ENCODE assay signal across 8 mouse cellular contexts in the genomic region with DNA sequence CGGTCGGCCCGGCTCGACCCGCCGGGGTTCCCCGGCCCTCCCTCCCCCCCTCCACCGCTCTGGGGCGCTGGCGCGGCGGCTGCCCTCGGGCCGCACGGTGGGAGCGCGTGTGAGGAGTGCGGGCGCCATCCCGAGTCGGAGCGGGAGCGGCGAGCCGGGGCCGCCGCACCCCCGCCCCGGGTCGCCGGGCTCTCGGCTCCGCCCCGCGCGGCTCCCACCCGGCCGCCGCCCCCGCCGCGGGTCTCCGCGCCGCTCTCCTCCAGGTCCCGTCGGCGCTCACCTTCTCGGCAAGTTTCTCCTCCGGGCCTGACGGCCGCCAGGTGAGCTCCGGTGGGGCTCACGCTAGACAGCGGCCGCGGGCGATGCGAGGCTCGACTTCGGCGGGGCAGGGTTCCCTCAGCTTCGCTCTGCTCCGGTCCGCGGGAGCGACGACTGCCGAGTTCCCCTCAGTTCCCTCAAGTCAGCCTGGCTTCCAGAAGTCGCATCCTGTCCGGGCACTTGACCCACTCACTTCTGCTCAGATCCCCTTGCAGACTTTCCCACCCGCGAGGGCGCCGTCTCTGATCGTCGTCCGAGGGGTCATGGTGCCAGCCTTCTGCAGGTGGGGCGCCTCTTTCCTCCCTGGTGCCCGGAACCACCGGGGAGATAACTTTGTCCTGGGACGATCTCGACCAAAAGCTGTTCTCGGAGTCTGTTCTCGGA. TPM values are rescaled to one million over a fixed set of nuclear protein-coding genes. Genes with fewer than 3 reads are reported as not detected.
DNase-seq lines count a peak whose midpoint lies in the region; ATAC-seq and TF ChIP-seq lines count a peak whose summit lies in the region.

No protein-coding gene starts in this region.

- no peak for TF ChIP-seq RAD21 in CH12.LX (IDR thresholded peaks at IDR 0.05; ENCODE audit: low read depth, low read length)

- H3K36me3 ChIP-seq in CH12.LX (replicated peaks in 1 of 2; ENCODE audit: control insufficient read depth in 1 of 2, insufficient read depth in 1 of 2, low read length in 1 of 2): peaks cover 0 to 7% of the 10 kb centered on the region in 2 experiments
- H3K36me3 ChIP-seq in embryonic facial prominence, embryonic 13.5 days: 0 out of 2 replicates have a peak, but pooled peaks cover 4% of the 10 kb centered on the region
- no peaks in the 10 kb centered on the region for H3K36me3 ChIP-seq in heart, postnatal 0 days (replicated peaks; ENCODE audit: control insufficient read depth, insufficient read depth, low read length)
- H3K36me3 ChIP-seq in limb, embryonic 14.5 days (ENCODE audit: control insufficient read depth, insufficient read depth, low read length): no peaks in the 10 kb centered on the region
- no peaks in the 10 kb centered on the region for H3K36me3 ChIP-seq in midbrain, embryonic 13.5 days
- H3K36me3 ChIP-seq in stomach, embryonic 14.5 days (ENCODE audit: control insufficient read depth, insufficient read depth, low read length): no peaks in the 10 kb centered on the region

- in situ Hi-C loops in CH12.LX (cut with MboI; ENCODE audit: low pct_ligation_motif_present, low pct_unique_long_range_greater_than_20kb, low sequenced_read_pairs) (no loop called here), Patski (cut with MboI; ENCODE audit: low pct_unique_long_range_greater_than_20kb) (no loop called here)

- TF ChIP-seq CTCF in CH12.LX (conservative IDR thresholded peaks at IDR 0.05 in 1 of 2, IDR thresholded peaks at IDR 0.05 in 1 of 2; ENCODE audit: low read depth in 2 of 2, low read length in 2 of 2) (no peak), Patski (IDR thresholded peaks at IDR 0.05) (no peak)
- no peak for TF ChIP-seq CTCF in heart, postnatal 0 days (IDR thresholded peaks at IDR 0.05; ENCODE audit: low read depth)

- peak overlapping the region; percentile 58 for H3K27ac ChIP-seq in CH12.LX (ENCODE audit: insufficient read depth, low read depth)
- H3K27ac ChIP-seq in embryonic facial prominence, embryonic 13.5 days: peak overlapping the region; percentile 72
- H3K27ac ChIP-seq in heart, postnatal 0 days (ENCODE audit: low read depth): peak overlapping the region; percentile 79
- H3K27ac ChIP-seq in limb, embryonic 14.5 days (replicated peaks; ENCODE audit: low read depth, low read length): peak overlapping the region; percentile 79
- no peak overlapping the region for H3K27ac ChIP-seq in midbrain, embryonic 13.5 days
- peak overlapping the region; percentile 71 for H3K27ac ChIP-seq in stomach, embryonic 14.5 days (ENCODE audit: low read length)

- peak overlapping the region; percentile 93 for H3K9ac ChIP-seq in CH12.LX (ENCODE audit: insufficient read depth, low read depth)
- H3K9ac ChIP-seq in embryonic facial prominence, embryonic 13.5 days: peak overlapping the region; percentile 85
- peak overlapping the region; percentile 84 for H3K9ac ChIP-seq in heart, postnatal 0 days (replicated peaks; ENCODE audit: low read depth, low read length)
- peak overlapping the region; percentile 86 for H3K9ac ChIP-seq in limb, embryonic 14.5 days (ENCODE audit: low read depth, low read length, severe bottlenecking)
- peak overlapping the region; percentile 75 for H3K9ac ChIP-seq in midbrain, embryonic 13.5 days (replicated peaks)
- peak overlapping the region; percentile 80 for H3K9ac ChIP-seq in stomach, embryonic 14.5 days (replicated peaks; ENCODE audit: low read depth, low read length)

- H3K4me1 ChIP-seq in CH12.LX (ENCODE audit: control insufficient read depth in 1 of 2, insufficient read depth in 2 of 2): peaks cover 8 to 40% of the 10 kb centered on the region in 2 experiments
- H3K4me1 ChIP-seq in embryonic facial prominence, embryonic 13.5 days: peaks cover 15% of the 10 kb centered on the region
- H3K4me1 ChIP-seq in heart, postnatal 0 days (ENCODE audit: control insufficient read depth, insufficient read depth): peaks cover 12% of the 10 kb centered on the region
- peaks cover 12% of the 10 kb centered on the region for H3K4me1 ChIP-seq in limb, embryonic 14.5 days (ENCODE audit: control insufficient read depth, insufficient read depth, low read length)
- peaks cover 10% of the 10 kb centered on the region for H3K4me1 ChIP-seq in midbrain, embryonic 13.5 days (replicated peaks)
- H3K4me1 ChIP-seq in stomach, embryonic 14.5 days (ENCODE audit: control insufficient read depth, insufficient read depth, low read length): peaks cover 14% of the 10 kb centered on the region

- H3K4me3 ChIP-seq in CH12.LX (replicated peaks in 1 of 3; ENCODE audit: low read depth in 2 of 3, low read length in 2 of 3, poor library complexity in 1 of 3): peak overlapping the region; percentile 79 to 93 (median 92)
- peak overlapping the region; percentile 84 for H3K4me3 ChIP-seq in embryonic facial prominence, embryonic 13.5 days
- H3K4me3 ChIP-seq in heart, postnatal 0 days (ENCODE audit: low read depth, low read length): peak overlapping the region; percentile 86
- peak overlapping the region; percentile 83 for H3K4me3 ChIP-seq in limb, embryonic 14.5 days (replicated peaks; ENCODE audit: low read length)
- H3K4me3 ChIP-seq in midbrain, embryonic 13.5 days (replicated peaks): peak overlapping the region; percentile 81
- H3K4me3 ChIP-seq in stomach, embryonic 14.5 days (ENCODE audit: low read depth, low read length): peak overlapping the region; percentile 79

- peaks cover 40% of the 10 kb centered on the region for H3K79me2 ChIP-seq in CH12.LX (replicated peaks; ENCODE audit: control insufficient read depth, extremely low read depth, insufficient read depth, poor library complexity, severe bottlenecking)

- peak overlapping the region; percentile 67 for H3K4me2 ChIP-seq in CH12.LX (ENCODE audit: insufficient read depth, low read depth, poor library complexity, severe bottlenecking)
- peak overlapping the region; percentile 86 for H3K4me2 ChIP-seq in embryonic facial prominence, embryonic 13.5 days
- peak overlapping the region; percentile 85 for H3K4me2 ChIP-seq in heart, postnatal 0 days (ENCODE audit: low read depth, low read length)
- peak overlapping the region; percentile 85 for H3K4me2 ChIP-seq in limb, embryonic 14.5 days (replicated peaks; ENCODE audit: low read depth, low read length, severe bottlenecking)
- H3K4me2 ChIP-seq in midbrain, embryonic 13.5 days (replicated peaks): peak overlapping the region; percentile 83
- H3K4me2 ChIP-seq in stomach, embryonic 14.5 days (replicated peaks; ENCODE audit: low read depth, low read length): peak overlapping the region; percentile 91

- H3K27me3 ChIP-seq in CH12.LX (replicated peaks) (no peaks in the 10 kb centered on the region), Patski (no peaks in the 10 kb centered on the region)
- no peaks in the 10 kb centered on the region for H3K27me3 ChIP-seq in embryonic facial prominence, embryonic 13.5 days
- H3K27me3 ChIP-seq in heart, postnatal 0 days (ENCODE audit: control insufficient read depth, insufficient read depth, low read length): no peaks in the 10 kb centered on the region
- no peaks in the 10 kb centered on the region for H3K27me3 ChIP-seq in limb, embryonic 14.5 days (ENCODE audit: control insufficient read depth, insufficient read depth, low read length)
- peaks cover 3% of the 10 kb centered on the region; the same call in 1 of the 2 replicates for H3K27me3 ChIP-seq in midbrain, embryonic 13.5 days
- H3K27me3 ChIP-seq in stomach, embryonic 14.5 days (ENCODE audit: control insufficient read depth, insufficient read depth, low read length): no peaks in the 10 kb centered on the region

- dilution Hi-C loops in CH12.LX (cut with MboI; ENCODE audit: extremely low pct_ligation_motif_present, extremely low pct_unique_long_range_greater_than_20kb, low sequenced_read_pairs): no loop called here

- POLR2A ChIA-PET in Patski (lab: Charles Lee): interaction anchor here (0.7 to 0.8 kb wide), 2 partner anchors 10 to 63 kb away, joined by 3 read pairs; no protein-coding TSS in a partner anchor

- no peak for TF ChIP-seq EP300 in CH12.LX (IDR thresholded peaks at IDR 0.05; ENCODE audit: low read length)
- TF ChIP-seq EP300 in heart, postnatal 0 days (IDR thresholded peaks at IDR 0.05; ENCODE audit: low read depth): no peak

- no peaks in the 10 kb centered on the region for H3K9me3 ChIP-seq in CH12.LX (replicated peaks; ENCODE audit: low read length)
- H3K9me3 ChIP-seq in embryonic facial prominence, embryonic 13.5 days: no peaks in the 10 kb centered on the region
- H3K9me3 ChIP-seq in heart, postnatal 0 days (replicated peaks; ENCODE audit: control insufficient read depth, low read length): no peaks in the 10 kb centered on the region
- H3K9me3 ChIP-seq in limb, embryonic 14.5 days (ENCODE audit: control insufficient read depth, low read length): no peaks in the 10 kb centered on the region
- H3K9me3 ChIP-seq in midbrain, embryonic 13.5 days: no peaks in the 10 kb centered on the region
- H3K9me3 ChIP-seq in stomach, embryonic 14.5 days (ENCODE audit: control insufficient read depth, low read depth, low read length): no peaks in the 10 kb centered on the region

- DNase-seq in CH12.LX (ENCODE audit: extremely low read depth): no peak
- DNase-seq in Patski (ENCODE audit: low read depth, low spot score): no peak
- peak; percentile 22 for DNase-seq in heart, postnatal 0 days (ENCODE audit: low spot score)
- DNase-seq in limb, embryonic 14.5 days (ENCODE audit: low spot score): peak; percentile 14
- no peak for DNase-seq in layer of hippocampus, adult 11-12 months (ENCODE audit: low spot score)

- ATAC-seq in Patski: peak; percentile 57
- ATAC-seq in embryonic facial prominence, embryonic 13.5 days (ENCODE audit: insufficient number of reproducible peaks, insufficient read depth, low FRiP score, low TSS enrichment, low read depth): peak; percentile 81
- peak; percentile 84 for ATAC-seq in heart, postnatal 0 days (ENCODE audit: insufficient read depth, low read depth)
- ATAC-seq in limb, embryonic 14.5 days (ENCODE audit: low FRiP score, low read depth): peak; percentile 85
- ATAC-seq in midbrain, embryonic 13.5 days: peak; percentile 92
- ATAC-seq in stomach, embryonic 14.5 days (ENCODE audit: insufficient number of reproducible peaks, insufficient read depth, low FRiP score, low read depth): peak; percentile 85

- CTCF ChIA-PET in Patski (lab: Charles Lee): interaction anchor here (0.9 kb wide), 1 partner anchor 29 kb away, joined by 3 read pairs; no protein-coding TSS in a partner anchor

- no peak for TF ChIP-seq POLR2A in CH12.LX (IDR thresholded peaks at IDR 0.05; ENCODE audit: low read depth, low read length)
- TF ChIP-seq POLR2A in limb, embryonic 14.5 days (IDR thresholded peaks at IDR 0.05; ENCODE audit: borderline replicate concordance, extremely low read depth, insufficient read depth, insufficient read length): no peak

- WGBS in embryonic facial prominence, embryonic 13.5 days: under 1% methylated on average over 75 of the region's 85 CpGs
- WGBS in heart, postnatal 0 days: under 1% methylated on average over 54 of the region's 85 CpGs
- 1% methylated on average over 33 of the region's 85 CpGs for WGBS in limb, embryonic 14.5 days
- WGBS in midbrain, embryonic 13.5 days: under 1% methylated on average over 45 of the region's 85 CpGs
- under 1% methylated on average over 68 of the region's 85 CpGs for WGBS in stomach, embryonic 14.5 days

RNA-seq across cellular contexts. Expression of gene Eps15, which starts 0.5 kb away (rescaled TPM):
- total RNA-seq in CH12.LX (2012; rRNA removed) (23.4 and 24.8 TPM in 2 replicates), CH12.LX (2014; rRNA removed) (39.6 and 41.5 TPM in 2 replicates)
- polyA plus RNA-seq in CH12.LX (2012; ENCODE audit: insufficient read length, low read depth) (54.5 and 60.4 TPM in 2 replicates), Patski (2021) (36.3 TPM)
- 42.9 and 43.2 TPM in 2 replicates for polyA plus RNA-seq in embryonic facial prominence, embryonic 13.5 days (2015; fragmentation: Nextera tagmentation; extraction: Ambion mirVana)
- total RNA-seq in heart, postnatal 0 days (2014; rRNA removed; ENCODE audit: low replicate concordance): 14.0 and 26.2 TPM in 2 replicates
- polyA plus RNA-seq in heart, postnatal 0 days (2015; fragmentation: Nextera tagmentation; extraction: Ambion mirVana): 17.4 and 18.2 TPM in 2 replicates
- polyA plus RNA-seq in limb, embryonic 14.5 days (2012; rRNA removed): 23.3 and 27.0 TPM in 2 replicates
- 36.3 and 40.0 TPM in 2 replicates for polyA plus RNA-seq in limb, embryonic 14.5 days (2014; fragmentation: Nextera tagmentation; extraction: Ambion mirVana)
- polyA plus RNA-seq in midbrain, embryonic 13.5 days (2015; fragmentation: Nextera tagmentation; extraction: Ambion mirVana): 53.8 and 59.3 TPM in 2 replicates
- polyA plus RNA-seq in stomach, embryonic 14.5 days (2014; fragmentation: Nextera tagmentation; extraction: Ambion mirVana): 50.4 and 51.9 TPM in 2 replicates

RNA-seq across cellular contexts. Expression of gene Calr4, which starts 46.3 kb away (rescaled TPM):
- total RNA-seq in CH12.LX (2012; rRNA removed) (not detected in 2 replicates), CH12.LX (2014; rRNA removed) (not detected in 2 replicates)
- polyA plus RNA-seq in CH12.LX (2012; ENCODE audit: insufficient read length, low read depth) (not detected in 2 replicates), Patski (2021) (not detected)
- polyA plus RNA-seq in embryonic facial prominence, embryonic 13.5 days (2015; fragmentation: Nextera tagmentation; extraction: Ambion mirVana): 0.15 and 0.92 TPM in 2 replicates
- not detected in 2 replicates for total RNA-seq in heart, postnatal 0 days (2014; rRNA removed; ENCODE audit: low replicate concordance)
- not detected in 2 replicates for polyA plus RNA-seq in heart, postnatal 0 days (2015; fragmentation: Nextera tagmentation; extraction: Ambion mirVana)
- 0.13 and 0.20 TPM in 2 replicates for polyA plus RNA-seq in limb, embryonic 14.5 days (2012; rRNA removed)
- 0.12 TPM in 1 of 2 replicates, not detected in the other for polyA plus RNA-seq in limb, embryonic 14.5 days (2014; fragmentation: Nextera tagmentation; extraction: Ambion mirVana)
- 0.61 and 0.69 TPM in 2 replicates for polyA plus RNA-seq in midbrain, embryonic 13.5 days (2015; fragmentation: Nextera tagmentation; extraction: Ambion mirVana)
- polyA plus RNA-seq in stomach, embryonic 14.5 days (2014; fragmentation: Nextera tagmentation; extraction: Ambion mirVana): 0.16 and 0.21 TPM in 2 replicates

Comparison
In these comparisons a context has a peak if more than half of its experiments do, and no peak if none do; other contexts are left out.
1. DNase-seq: peak in heart, postnatal 0 days (single experiment) and limb, embryonic 14.5 days (single experiment); none in CH12.LX (single experiment), Patski (single experiment) and layer of hippocampus, adult 11-12 months (single experiment).
2. Peak in every context shown above with its lines, with median percentiles within 50 percentile points of each other: H3K4me2 ChIP-seq, H3K4me3 ChIP-seq, H3K9ac ChIP-seq and ATAC-seq.